Mouse (Mus musculus): ENCODE measurements around the gene Gm20772. TPM values are rescaled to one million over a fixed set of nuclear protein-coding genes. Genes with fewer than 3 reads are reported as not detected.
"Not testable (repeated sequence)": the region's sequence is repeated elsewhere in the genome, so short reads cannot be mapped to it uniquely, and the experiment has no call there.

The Gm20772 gene
- not detected in 2 replicates for polyA plus RNA-seq (2015; fragmentation: Nextera tagmentation; extraction: Ambion mirVana)

DNA sequence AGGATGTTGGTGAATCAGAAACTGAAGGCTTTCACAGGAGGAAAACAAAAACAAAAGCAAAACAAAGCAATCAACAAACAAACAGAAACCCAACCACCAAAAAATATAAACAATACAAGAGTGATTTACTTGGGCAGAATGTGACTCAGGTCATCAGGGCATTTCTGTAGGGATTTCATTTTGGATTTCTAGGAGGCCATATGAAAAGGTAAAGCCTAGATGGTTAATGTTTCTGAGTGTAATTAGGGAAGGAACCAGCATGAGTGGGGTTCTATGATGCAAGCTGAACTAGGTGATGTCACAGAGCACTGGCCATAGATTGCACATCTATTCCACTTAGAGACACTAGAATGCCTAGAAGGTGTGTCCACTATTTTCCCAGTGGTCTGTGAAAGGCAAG lies at the start of gene Gm20772, which contains the start of gene Gm20831:
Gene Gm20772 (plus strand): TSS at position 301 of the 400 bp plus-strand sequence.
Gene Gm20831 (plus strand): TSS at position 301 of the 400 bp plus-strand sequence.
- not testable (repeated sequence) for H3K27ac ChIP-seq (ENCODE audit: low read length); H3K4me2 ChIP-seq (ENCODE audit: low read length); H3K9me3 ChIP-seq (replicated peaks; ENCODE audit: control insufficient read depth, low read length, poor library complexity, severe bottlenecking); H3K4me3 ChIP-seq (ENCODE audit: low read depth, low read length); H3K9ac ChIP-seq (ENCODE audit: low read depth, low read length); ATAC-seq; H3K27me3 ChIP-seq (ENCODE audit: control insufficient read depth, insufficient read depth, low read depth, low read length); H3K36me3 ChIP-seq (ENCODE audit: control insufficient read depth, insufficient read depth, low read length); H3K4me1 ChIP-seq (ENCODE audit: control insufficient read depth, insufficient read depth, low read length)

DNA sequence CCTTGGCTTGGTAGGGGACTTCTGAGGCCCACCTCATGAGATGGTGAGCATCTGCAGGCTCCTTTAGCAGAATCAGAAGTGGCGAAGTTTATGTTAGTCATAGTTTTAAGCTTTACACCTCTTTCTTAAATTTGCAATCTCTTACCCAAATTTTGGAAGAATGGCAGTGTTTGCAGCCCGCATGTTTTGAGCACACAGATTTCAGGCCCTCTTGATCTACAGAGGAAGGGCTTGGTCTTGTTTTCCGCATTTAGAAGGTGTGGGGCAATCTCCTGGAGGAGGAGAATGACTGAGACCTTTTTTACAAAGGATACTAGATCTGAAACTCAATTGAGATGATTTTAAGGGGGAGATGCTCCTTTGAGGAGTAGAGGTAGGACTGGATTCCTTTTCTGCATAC lies 28.4 kb upstream of the Gm20772 start, which contains the start of gene Gm21904:
Gene Gm21904 (minus strand): TSS at position 101 of the 400 bp plus-strand sequence.
- not testable (repeated sequence) for H3K27me3 ChIP-seq (ENCODE audit: control insufficient read depth, insufficient read depth, low read depth, low read length); H3K9me3 ChIP-seq (replicated peaks; ENCODE audit: control insufficient read depth, low read length, poor library complexity, severe bottlenecking); H3K4me2 ChIP-seq (ENCODE audit: low read length); H3K27ac ChIP-seq (ENCODE audit: low read length); H3K4me3 ChIP-seq (ENCODE audit: low read depth, low read length); H3K9ac ChIP-seq (ENCODE audit: low read depth, low read length); H3K36me3 ChIP-seq (ENCODE audit: control insufficient read depth, insufficient read depth, low read length); ATAC-seq; H3K4me1 ChIP-seq (ENCODE audit: control insufficient read depth, insufficient read depth, low read length)
- no CpG with 5 or more reads among the region's 3 CpGs for WGBS

Other genes starting within 250 kb of the Gm20772 start
- gene Gm21904, start 28.5 kb upstream of the Gm20772 start, polyA plus RNA-seq (2015; fragmentation: Nextera tagmentation; extraction: Ambion mirVana) = not detected in 2 replicates
- gene Gm20831, start within 50 bp of the Gm20772 start, polyA plus RNA-seq (2015; fragmentation: Nextera tagmentation; extraction: Ambion mirVana) = not detected in 2 replicates
- gene Srsy, start 62.6 kb downstream of the Gm20772 start, polyA plus RNA-seq (2015; fragmentation: Nextera tagmentation; extraction: Ambion mirVana) = not detected in 2 replicates
- gene Gm21764, start 187.1 kb downstream of the Gm20772 start, polyA plus RNA-seq (2015; fragmentation: Nextera tagmentation; extraction: Ambion mirVana) = not detected in 2 replicates
- not detected in 2 replicates for gene Ssty1, start 214.4 kb downstream of the Gm20772 start, polyA plus RNA-seq (2015; fragmentation: Nextera tagmentation; extraction: Ambion mirVana)